Mouse (Mus musculus): ENCODE results near the gene Bach2. TPM values are rescaled to one million over a fixed set of nuclear protein-coding genes. Genes with fewer than 3 reads are reported as not detected.

Gene Bach2
- total and polyA plus RNA-seq, 2 experiments from 2014 or later: 16.0 to 19.0 TPM

DNA sequence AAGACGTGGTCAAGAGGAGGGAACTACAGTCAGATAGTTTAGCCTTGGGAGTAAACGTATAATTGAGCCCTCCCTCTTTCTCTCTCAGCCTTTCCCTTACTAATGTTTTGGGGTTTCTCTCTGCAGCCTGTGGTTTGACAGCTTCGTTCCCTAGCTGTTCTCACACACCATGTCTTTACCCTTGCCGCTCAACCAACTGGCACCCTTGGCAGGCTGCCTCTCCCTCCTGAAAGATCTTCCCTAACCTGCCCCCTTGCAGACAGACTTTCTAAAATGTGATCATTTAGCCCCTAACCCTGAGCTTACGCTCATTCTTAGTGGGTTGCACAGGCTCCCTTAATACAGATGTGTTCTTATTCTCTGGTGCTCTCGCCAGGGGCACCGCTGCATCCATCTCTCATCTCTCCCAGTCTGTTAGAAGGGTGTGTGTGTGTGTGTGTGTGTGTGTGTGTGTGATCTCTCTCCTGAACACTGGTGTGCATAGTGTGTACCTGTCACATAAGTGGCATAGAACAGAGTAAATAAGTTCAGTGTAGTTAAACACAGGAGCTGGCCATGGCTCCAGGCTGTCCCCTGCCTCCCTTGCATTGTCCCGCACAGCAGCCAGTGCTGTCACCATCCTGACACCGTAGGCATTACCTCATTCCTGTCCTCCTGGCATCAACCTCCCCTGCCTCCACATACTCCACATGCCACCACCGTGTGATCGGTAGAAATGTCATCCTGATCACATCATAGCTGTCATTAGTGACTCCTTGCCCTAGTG is 201.6 kb downstream of the Bach2 start:
- ATAC-seq (peak; percentile 35; the same call in 1 of the 2 replicates), DNase-seq (no peak)
- no peak overlapping the region for H3K9ac ChIP-seq
- H3K4me1 ChIP-seq (ENCODE audit: insufficient read depth): peaks cover 3% of the 10 kb centered on the region; the same call in 1 of the 2 replicates
- H3K36me3 ChIP-seq (ENCODE audit: insufficient read depth): no peaks in the 10 kb centered on the region
- no peak overlapping the region for H3K4me3 ChIP-seq (ENCODE audit: low read depth, low read length)
- H3K4me2 ChIP-seq (ENCODE audit: low read depth): no peak overlapping the region
- no peaks in the 10 kb centered on the region for H3K9me3 ChIP-seq (ENCODE audit: low read length)
- 58% methylated on average over 11 of the region's 11 CpGs for WGBS
- no peak overlapping the region for H3K27ac ChIP-seq (ENCODE audit: low read depth, low read length)
- no peak for TF ChIP-seq CTCF (IDR thresholded peaks at IDR 0.05; ENCODE audit: low read depth)
- H3K27me3 ChIP-seq (ENCODE audit: insufficient read depth, low read length): no peaks in the 10 kb centered on the region

DNA sequence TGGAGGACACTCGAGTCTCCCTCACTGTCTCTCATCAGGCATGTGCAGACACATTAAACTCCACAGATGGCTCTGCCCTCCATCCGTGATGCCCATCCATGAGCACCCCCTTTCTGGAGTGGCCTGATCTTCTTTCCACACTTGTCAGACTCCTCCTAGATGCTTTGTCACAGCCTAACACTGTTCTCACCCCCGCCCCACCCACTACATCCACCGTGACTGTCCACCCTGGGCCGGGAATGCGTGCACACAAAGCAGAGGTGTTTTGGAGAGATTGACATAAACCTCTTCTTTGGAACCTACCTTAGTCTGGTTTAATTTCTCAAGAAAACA is 202.1 kb downstream of the Bach2 start:
- H3K36me3 ChIP-seq (ENCODE audit: insufficient read depth): no peaks in the 10 kb centered on the region
- DNase-seq (no peak), ATAC-seq (no peak)
- no peaks in the 10 kb centered on the region for H3K27me3 ChIP-seq (ENCODE audit: insufficient read depth, low read length)
- H3K4me1 ChIP-seq (ENCODE audit: insufficient read depth): peaks cover 3% of the 10 kb centered on the region; the same call in 1 of the 2 replicates
- no peak overlapping the region for H3K9ac ChIP-seq
- H3K4me3 ChIP-seq (ENCODE audit: low read depth, low read length): no peak overlapping the region
- 86% methylated on average over 6 of the region's 6 CpGs for WGBS
- no peaks in the 10 kb centered on the region for H3K9me3 ChIP-seq (ENCODE audit: low read length)
- H3K4me2 ChIP-seq (ENCODE audit: low read depth): no peak overlapping the region
- no peak for TF ChIP-seq CTCF (IDR thresholded peaks at IDR 0.05; ENCODE audit: low read depth)
- H3K27ac ChIP-seq (ENCODE audit: low read depth, low read length): no peak overlapping the region

DNA sequence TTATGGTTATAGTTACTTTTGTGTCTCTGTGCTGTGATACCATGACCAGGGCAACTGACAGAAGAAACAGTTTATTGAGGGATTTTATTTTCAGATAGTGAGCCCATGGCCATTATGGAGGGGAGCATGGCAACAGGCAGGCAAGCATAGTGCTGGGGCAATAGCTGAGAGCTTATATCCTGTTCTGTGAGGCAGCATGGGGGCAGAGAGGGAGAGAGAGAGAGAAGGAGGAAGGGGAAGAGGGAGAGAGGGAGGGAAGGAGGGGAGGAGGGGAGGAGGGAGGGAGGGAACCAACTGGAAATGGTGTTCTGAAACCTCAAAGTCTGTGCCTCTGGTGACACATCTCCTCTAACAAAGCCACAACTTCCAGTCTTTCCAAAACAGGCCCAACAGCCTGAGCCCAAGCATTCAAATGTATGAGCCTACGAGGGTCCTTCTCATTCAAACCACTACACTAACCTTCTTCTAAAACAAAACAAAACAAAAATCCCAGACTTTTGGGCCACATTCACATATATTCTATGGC is 206.1 kb downstream of the Bach2 start:
- Histone ChIP-seq H3K4me1 (ENCODE audit: insufficient read depth) (peaks cover 2% of the 10 kb centered on the region; the same call in 1 of the 2 replicates), H3K9me3 (ENCODE audit: low read length) (no peaks in the 10 kb centered on the region), H3K36me3 (ENCODE audit: insufficient read depth) (no peaks in the 10 kb centered on the region), H3K27ac (ENCODE audit: low read depth, low read length) (no peak overlapping the region), H3K9ac (no peak overlapping the region), H3K4me3 (ENCODE audit: low read depth, low read length) (no peak overlapping the region), H3K4me2 (ENCODE audit: low read depth) (no peak overlapping the region), H3K27me3 (ENCODE audit: insufficient read depth, low read length) (no peaks in the 10 kb centered on the region)
- TF ChIP-seq CTCF (IDR thresholded peaks at IDR 0.05; ENCODE audit: low read depth): no peak
- no peak for ATAC-seq
- DNase-seq: no peak
- 100% methylated on average over 1 of the region's 1 CpGs for WGBS

DNA sequence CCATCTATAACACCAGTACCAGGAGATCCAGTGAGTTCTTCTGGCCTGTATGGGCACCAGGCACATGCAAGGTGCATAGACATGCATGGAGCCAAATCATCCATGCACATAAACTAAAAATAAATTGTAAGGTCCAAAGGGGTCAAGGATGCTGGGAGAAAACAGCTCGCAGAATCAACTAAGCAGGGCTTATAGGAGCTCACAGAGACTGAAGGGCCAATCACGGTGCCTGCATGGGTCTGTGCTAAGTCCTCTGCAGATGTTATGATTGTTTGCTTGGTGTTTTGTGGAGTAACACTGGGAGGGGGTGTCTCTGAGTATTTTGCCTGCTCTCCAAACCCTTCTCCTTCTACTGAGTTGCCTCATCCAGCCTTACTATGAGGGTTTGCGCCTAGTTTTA is 209.2 kb downstream of the Bach2 start:
- Histone ChIP-seq H3K4me2 (ENCODE audit: low read depth) (no peak overlapping the region), H3K9ac (no peak overlapping the region), H3K9me3 (ENCODE audit: low read length) (no peaks in the 10 kb centered on the region), H3K4me1 (ENCODE audit: insufficient read depth) (no peaks in the 10 kb centered on the region), H3K4me3 (ENCODE audit: low read depth, low read length) (no peak overlapping the region), H3K27ac (ENCODE audit: low read depth, low read length) (no peak overlapping the region), H3K36me3 (ENCODE audit: insufficient read depth) (no peaks in the 10 kb centered on the region), H3K27me3 (ENCODE audit: insufficient read depth, low read length) (no peaks in the 10 kb centered on the region)
- ATAC-seq: no peak
- no peak for DNase-seq
- WGBS: 92% methylated on average over 3 of the region's 3 CpGs
- TF ChIP-seq CTCF (IDR thresholded peaks at IDR 0.05; ENCODE audit: low read depth): no peak

DNA sequence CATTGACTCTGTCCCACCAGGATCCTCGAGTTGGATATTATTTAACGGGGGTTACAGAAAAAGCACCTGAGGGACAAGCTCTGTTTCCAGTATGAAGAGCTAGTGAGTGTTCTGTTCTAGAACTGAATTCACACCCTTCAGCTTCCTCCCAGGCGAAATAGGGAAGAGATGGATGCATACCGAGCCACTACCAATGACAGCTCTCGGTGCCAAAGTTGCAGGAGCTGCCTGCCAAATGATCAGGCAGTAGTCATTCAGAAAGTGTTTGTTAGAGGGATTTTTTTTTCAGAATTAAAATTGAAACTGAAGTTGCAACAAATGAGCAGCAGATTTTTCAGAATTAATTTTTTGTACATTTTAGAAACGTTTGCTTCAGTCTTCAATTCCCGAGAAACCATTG is 223.4 kb downstream of the Bach2 start:
- WGBS: 57% methylated on average over 7 of the region's 7 CpGs
- H3K27ac ChIP-seq (ENCODE audit: low read depth, low read length): no peak overlapping the region

DNA sequence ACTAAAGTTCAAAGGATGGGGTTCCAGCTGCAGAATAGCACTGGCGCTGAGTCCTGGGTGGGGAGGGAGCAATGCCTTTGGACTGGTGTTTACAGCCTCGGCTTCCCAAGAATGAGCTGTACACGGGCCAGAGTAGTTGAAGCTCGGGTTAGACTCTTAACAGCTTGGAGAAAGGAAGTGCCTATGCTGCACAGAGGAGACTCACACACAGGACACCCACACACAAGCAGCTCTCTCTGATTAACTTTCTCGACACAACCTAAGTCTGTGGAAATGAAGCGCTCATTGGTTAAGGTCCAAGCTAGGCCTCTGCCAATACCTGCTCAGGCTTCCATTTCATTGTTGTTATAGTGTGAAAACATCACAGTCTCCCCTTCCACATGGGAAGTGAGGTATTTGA is 224.5 kb downstream of the Bach2 start:
- no peak for TF ChIP-seq CTCF (IDR thresholded peaks at IDR 0.05; ENCODE audit: low read depth)
- WGBS: 82% methylated on average over 6 of the region's 6 CpGs
- H3K4me3 ChIP-seq (ENCODE audit: low read depth, low read length): no peak overlapping the region

More for the DNA sequence above, 223.4 kb downstream of the Bach2 start:
- no peaks in the 10 kb centered on the region for H3K27me3 ChIP-seq (ENCODE audit: insufficient read depth, low read length)
- peak; percentile 56 for DNase-seq
- H3K4me3 ChIP-seq (ENCODE audit: low read depth, low read length): no peak overlapping the region
- no peak overlapping the region for H3K4me2 ChIP-seq (ENCODE audit: low read depth)
- ATAC-seq: no peak
- no peaks in the 10 kb centered on the region for H3K9me3 ChIP-seq (ENCODE audit: low read length)
- H3K9ac ChIP-seq: no peak overlapping the region
- no peaks in the 10 kb centered on the region for H3K4me1 ChIP-seq (ENCODE audit: insufficient read depth)
- H3K36me3 ChIP-seq (ENCODE audit: insufficient read depth): no peaks in the 10 kb centered on the region; the same call in 1 of the 2 replicates
- TF ChIP-seq CTCF (IDR thresholded peaks at IDR 0.05; ENCODE audit: low read depth): no peak

DNA sequence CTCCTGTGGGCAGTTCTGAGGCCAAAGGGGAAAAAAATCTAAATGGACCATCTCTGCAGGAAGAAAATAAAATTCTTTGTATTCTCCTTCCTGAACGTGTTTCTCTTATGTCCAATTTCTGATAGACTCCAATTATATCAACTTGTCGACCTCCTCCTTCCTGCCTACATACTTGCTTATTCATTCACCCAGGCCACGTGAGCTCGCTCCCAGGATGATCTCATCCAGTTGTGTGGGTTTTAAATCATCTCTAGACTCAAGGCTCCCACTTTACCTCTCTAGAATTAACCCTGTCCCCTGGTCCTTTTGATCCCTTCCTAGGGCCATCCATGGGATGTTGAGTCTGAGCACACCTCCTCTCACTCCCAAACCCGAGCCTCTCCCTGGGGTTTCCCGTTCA is 225.9 kb downstream of the Bach2 start:
- no peak overlapping the region for H3K4me2 ChIP-seq (ENCODE audit: low read depth)
- no peak for TF ChIP-seq CTCF (IDR thresholded peaks at IDR 0.05; ENCODE audit: low read depth)

More for the DNA sequence above, 224.5 kb downstream of the Bach2 start:
- DNase-seq: no peak
- Histone ChIP-seq H3K27me3 (ENCODE audit: insufficient read depth, low read length) (no peaks in the 10 kb centered on the region), H3K4me2 (ENCODE audit: low read depth) (no peak overlapping the region), H3K9me3 (ENCODE audit: low read length) (no peaks in the 10 kb centered on the region), H3K27ac (ENCODE audit: low read depth, low read length) (no peak overlapping the region), H3K36me3 (ENCODE audit: insufficient read depth) (no peaks in the 10 kb centered on the region; the same call in 1 of the 2 replicates), H3K9ac (no peak overlapping the region), H3K4me1 (ENCODE audit: insufficient read depth) (no peaks in the 10 kb centered on the region)
- ATAC-seq: no peak

More for the DNA sequence above, 225.9 kb downstream of the Bach2 start:
- H3K27ac ChIP-seq (ENCODE audit: low read depth, low read length): no peak overlapping the region
- no peak for ATAC-seq
- 75% methylated on average over 6 of the region's 6 CpGs for WGBS
- H3K4me1 ChIP-seq (ENCODE audit: insufficient read depth): no peaks in the 10 kb centered on the region
- H3K4me3 ChIP-seq (ENCODE audit: low read depth, low read length): no peak overlapping the region
- H3K27me3 ChIP-seq (ENCODE audit: insufficient read depth, low read length): no peaks in the 10 kb centered on the region
- DNase-seq: no peak
- H3K9me3 ChIP-seq (ENCODE audit: low read length): no peaks in the 10 kb centered on the region
- no peaks in the 10 kb centered on the region; the same call in 1 of the 2 replicates for H3K36me3 ChIP-seq (ENCODE audit: insufficient read depth)
- no peak overlapping the region for H3K9ac ChIP-seq
